Mouse (Mus musculus): Measurements from ENCODE around the gene Tgfbr1. TPM values are rescaled to one million over a fixed set of nuclear protein-coding genes. Genes with fewer than 3 reads are reported as not detected.

Gene Tgfbr1
- polyA plus RNA-seq, 1 experiment from 2014 or later, result 54.7 TPM

GRCm38 (mm10) chr4:47438956-47439355 is 85.9 kb downstream of the Tgfbr1 start:
- H3K27me3 ChIP-seq (replicated peaks), result no peaks in the 10 kb centered on the region; the same call in none of the 2 replicates
- H3K36me3 ChIP-seq, result no peaks in the 10 kb centered on the region
- H3K9me3 ChIP-seq (replicated peaks), result no peaks in the 10 kb centered on the region
- 73% methylated on average over 6 of the region's 6 CpGs for WGBS
- no peak for ATAC-seq (ENCODE audit: insufficient number of reproducible peaks, low FRiP score)
- H3K4me3 ChIP-seq, result no peak overlapping the region
- H3K4me2 ChIP-seq, result no peak overlapping the region
- H3K27ac ChIP-seq (ENCODE audit: poor library complexity, severe bottlenecking), result no peak overlapping the region
- H3K9ac ChIP-seq, result no peak overlapping the region
- peaks cover 5% of the 10 kb centered on the region; the same call in 1 of the 2 replicates for H3K4me1 ChIP-seq (replicated peaks)

GRCm38 (mm10) chr4:47440951-47441350 is 87.9 kb downstream of the Tgfbr1 start:
- no peaks in the 10 kb centered on the region for H3K36me3 ChIP-seq
- H3K4me2 ChIP-seq, result no peak overlapping the region
- H3K27ac ChIP-seq (ENCODE audit: poor library complexity, severe bottlenecking), result no peak overlapping the region
- no peak for ATAC-seq (ENCODE audit: insufficient number of reproducible peaks, low FRiP score)
- WGBS, result 85% methylated on average over 11 of the region's 11 CpGs
- H3K27me3 ChIP-seq (replicated peaks), result no peaks in the 10 kb centered on the region; the same call in none of the 2 replicates
- H3K4me3 ChIP-seq, result no peak overlapping the region
- H3K9me3 ChIP-seq (replicated peaks), result no peaks in the 10 kb centered on the region
- no peak overlapping the region for H3K9ac ChIP-seq
- peaks cover 5% of the 10 kb centered on the region; the same call in 1 of the 2 replicates for H3K4me1 ChIP-seq (replicated peaks)

GRCm38 (mm10) chr4:47448526-47448925 is 95.5 kb downstream of the Tgfbr1 start:
- Histone ChIP-seq H3K27me3 (replicated peaks) (peaks cover 9% of the 10 kb centered on the region), H3K9ac (no peak overlapping the region), H3K4me1 (replicated peaks) (no peaks in the 10 kb centered on the region), H3K4me3 (no peak overlapping the region), H3K9me3 (replicated peaks) (no peaks in the 10 kb centered on the region), H3K27ac (ENCODE audit: poor library complexity, severe bottlenecking) (no peak overlapping the region), H3K36me3 (no peaks in the 10 kb centered on the region), H3K4me2 (no peak overlapping the region)
- 88% methylated on average over 3 of the region's 3 CpGs for WGBS
- ATAC-seq (ENCODE audit: insufficient number of reproducible peaks, low FRiP score), result no peak

GRCm38 (mm10) chr4:47449116-47449515 is 96.1 kb downstream of the Tgfbr1 start:
- Histone ChIP-seq H3K9me3 (replicated peaks) (no peaks in the 10 kb centered on the region), H3K36me3 (no peaks in the 10 kb centered on the region)
- WGBS, result 54% methylated on average over 5 of the region's 5 CpGs

GRCm38 (mm10) chr4:47449586-47450522 is 96.8 kb downstream of the Tgfbr1 start:
- no peak overlapping the region for H3K27ac ChIP-seq (ENCODE audit: poor library complexity, severe bottlenecking)
- 36% methylated on average over 18 of the region's 18 CpGs for WGBS
- no peaks in the 10 kb centered on the region for H3K4me1 ChIP-seq (replicated peaks)
- no peaks in the 10 kb centered on the region for H3K9me3 ChIP-seq (replicated peaks)
- H3K9ac ChIP-seq, result no peak overlapping the region
- H3K4me3 ChIP-seq, result no peak overlapping the region
- H3K27me3 ChIP-seq (replicated peaks), result peaks cover 9% of the 10 kb centered on the region
- ATAC-seq (ENCODE audit: insufficient number of reproducible peaks, low FRiP score), result no peak
- no peak overlapping the region for H3K4me2 ChIP-seq
- H3K36me3 ChIP-seq, result no peaks in the 10 kb centered on the region

More at GRCm38 (mm10) chr4:47449116-47449515, 96.1 kb downstream of the Tgfbr1 start:
- Histone ChIP-seq H3K4me3 (no peak overlapping the region), H3K27me3 (replicated peaks) (peaks cover 9% of the 10 kb centered on the region), H3K4me1 (replicated peaks) (no peaks in the 10 kb centered on the region), H3K9ac (no peak overlapping the region), H3K27ac (ENCODE audit: poor library complexity, severe bottlenecking) (no peak overlapping the region), H3K4me2 (no peak overlapping the region)
- ATAC-seq (ENCODE audit: insufficient number of reproducible peaks, low FRiP score), result no peak

Other genes starting within 250 kb of the Tgfbr1 start
- gene Col15a1, start 145.1 kb upstream of the Tgfbr1 start, polyA plus RNA-seq (2016; fragmentation: Nextera tagmentation; extraction: Ambion mirVana), result 2.2 and 2.4 TPM in 2 replicates
- 33.6 and 34.6 TPM in 2 replicates for gene Alg2, start 121.1 kb downstream of the Tgfbr1 start, polyA plus RNA-seq (2016; fragmentation: Nextera tagmentation; extraction: Ambion mirVana)
- gene Sec61b, start 121.4 kb downstream of the Tgfbr1 start, polyA plus RNA-seq (2016; fragmentation: Nextera tagmentation; extraction: Ambion mirVana), result 150 and 168 TPM in 2 replicates

Measured in heart, embryonic 12.5 days (tissue).